Mouse (Mus musculus) small intestine, adult 2 months (tissue): ENCODE data around the gene Pip5k1a.

Experiments used
- CTCF ChIP-seq: fragments of 200-500 bp; IDR thresholded peaks from 2 replicates; pipeline ENCODE4 v1.5.1; 2012; ENCODE audit warnings: low read depth, mild to moderate bottlenecking, control low read depth, inconsistent platforms, low read length, moderate library complexity, mixed read lengths; ENCODE audit not compliant: insufficient replicate concordance, insufficient read length; ENCODE audit errors: extremely low read depth
- POLR2A ChIP-seq: fragments of 200-500 bp; IDR thresholded peaks from 2 replicates; pipeline ENCODE4 v1.6.1; 2012; ENCODE audit warnings: low read depth, mild to moderate bottlenecking, control low read depth, inconsistent platforms, low read length, moderate library complexity

GRCm38 (mm10) chr3:95117751-95118150, 11.0 kb upstream of the Pip5k1a start:
- no peak for TF ChIP-seq CTCF
- no peak for TF ChIP-seq POLR2A
